Mouse (Mus musculus) lung, postnatal 0 days (tissue): ENCODE measurements at regions not wholly inside any gene's neighbourhood (a gene's known extent, or its start where the extent isn't known, plus 50 kb on each side); places are given as distances from the start of the nearest gene placed in this dataset.

ENCODE experiments used
- CTCF ChIP-seq: IDR thresholded peaks from 2 replicates; pipeline ENCODE4 v1.5.1; 2016; ENCODE audit warnings: antibody characterized with exemption, mild to moderate bottlenecking
- EP300 ChIP-seq: IDR thresholded peaks from 2 replicates; pipeline ENCODE4 v1.6.1; 2016; ENCODE audit warnings: antibody characterized with exemption, mild to moderate bottlenecking, control low read depth

- TF ChIP-seq CTCF (no peak), EP300 (no peak)
These were observed 86.6 kb upstream of the Vmn1r2 start for GRCm38 (mm10) chr4:3080385-3081125.
